Mouse (Mus musculus) limb, embryonic 12.5 days (tissue): ENCODE measurements around the gene Bet1l. TPM values are rescaled to one million over a fixed set of nuclear protein-coding genes. Genes with fewer than 3 reads are reported as not detected.
"Not testable (repeated sequence)": the region's sequence is repeated elsewhere in the genome, so short reads cannot be mapped to it uniquely, and the experiment has no call there.

Source experiments
- ATAC-seq: fragments of 200-750 bp; cut with Nextera tagmentation; 2 replicates; pipeline ENCODE4 v1.8.0; 2017; ENCODE audit warnings: low read depth, moderate TSS enrichment; ENCODE audit not compliant: insufficient number of reproducible peaks, insufficient read depth, low FRiP score, low TSS enrichment
- H3K27ac ChIP-seq: fragments of 300-500 bp; sonication (generic); 2 replicates; pipeline ENCODE4 v1.5.1; 2016; ENCODE audit warnings: mild to moderate bottlenecking, moderate library complexity
- H3K27me3 ChIP-seq: fragments of 300-500 bp; sonication (generic); 2 replicates; pipeline ENCODE4 v1.6.1; 2016; ENCODE audit warnings: mild to moderate bottlenecking, moderate library complexity
- H3K36me3 ChIP-seq: fragments of 300-500 bp; sonication (generic); 2 replicates; pipeline ENCODE4 v1.6.1; 2016; ENCODE audit warnings: mild to moderate bottlenecking, moderate library complexity
- H3K4me1 ChIP-seq: fragments of 300-500 bp; sonication (generic); replicated peaks from 2 replicates; pipeline ENCODE4 v1.6.1; 2016
- H3K4me2 ChIP-seq: fragments of 300-500 bp; sonication (generic); 2 replicates; pipeline ENCODE4 v1.6.1; 2016; ENCODE audit warnings: mild to moderate bottlenecking, moderate library complexity
- H3K4me3 ChIP-seq: fragments of 300-500 bp; sonication (generic); replicated peaks from 2 replicates; pipeline ENCODE4 v1.5.1; 2016; ENCODE audit warnings: mild to moderate bottlenecking
- H3K9ac ChIP-seq: fragments of 300-500 bp; sonication (generic); replicated peaks from 2 replicates; pipeline ENCODE4 v1.6.1; 2016; ENCODE audit warnings: mild to moderate bottlenecking, moderate library complexity
- H3K9me3 ChIP-seq: fragments of 300-500 bp; sonication (generic); 2 replicates; pipeline ENCODE4 v1.6.1; 2016; ENCODE audit warnings: mild to moderate bottlenecking, moderate library complexity
- WGBS: fragments of 180-500 bp; shearing (Covaris S2); methylation state at CpG from one replicate; pipeline ENCODE4 v1.1.7; 2016; 5-methylcytosine and 5-hydroxymethylcytosine counted together
- polyA plus RNA-seq: library from polyadenylated mRNA; unstranded; fragments of >200 nt; fragmentation: Nextera tagmentation; extraction: Ambion mirVana; gene quantifications from 2 replicates; pipeline ENCODE4 v1.2.1, GENCODE M21; 2016

Gene Bet1l
- polyA plus RNA-seq, result 38.3 and 38.9 TPM in 2 replicates

DNA sequence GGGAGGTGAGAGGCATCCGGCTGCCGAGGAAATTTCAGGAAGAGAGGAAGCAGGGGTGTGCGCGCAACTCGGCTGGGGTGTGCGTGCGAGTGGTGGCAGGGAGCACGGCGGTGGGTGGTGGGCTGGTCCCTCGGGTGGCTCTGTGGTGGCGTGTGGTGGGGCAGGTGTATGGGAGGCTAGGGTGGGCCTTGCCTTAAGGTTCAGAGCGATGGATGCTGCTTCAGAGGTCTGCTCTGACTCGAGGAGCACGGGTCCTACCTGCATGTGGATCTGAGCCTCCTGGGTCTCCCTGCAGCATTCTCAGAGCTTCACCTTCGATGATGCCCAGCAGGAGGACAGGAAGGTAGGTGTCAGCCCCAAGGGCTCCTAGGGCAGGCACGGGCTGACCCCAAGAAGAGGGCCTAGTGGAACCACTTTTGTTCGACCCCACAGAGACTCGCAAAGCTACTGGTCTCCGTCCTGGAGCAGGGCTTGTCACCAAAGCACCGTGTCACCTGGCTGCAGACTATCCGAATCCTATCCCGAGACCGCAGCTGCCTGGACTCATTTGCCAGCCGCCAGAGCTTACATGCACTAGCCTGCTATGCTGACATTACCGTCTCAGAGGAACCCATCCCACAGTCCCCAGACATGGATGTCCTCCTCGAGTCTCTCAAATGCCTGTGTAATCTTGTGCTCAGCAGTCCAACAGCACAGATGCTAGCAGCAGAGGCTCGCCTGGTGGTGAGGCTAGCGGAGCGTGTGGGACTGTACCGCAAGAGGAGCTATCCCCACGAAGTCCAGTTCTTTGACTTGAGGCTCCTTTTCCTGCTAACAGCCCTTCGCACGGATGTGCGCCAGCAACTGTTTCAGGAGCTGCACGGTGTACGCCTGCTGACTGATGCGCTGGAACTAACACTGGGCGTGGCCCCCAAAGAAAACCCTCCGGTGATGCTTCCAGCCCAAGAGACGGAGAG lies at the start of gene Bet1l:
Gene Bet1l (minus strand): TSS at position 28 of the 956 bp plus-strand sequence.
- peak within 1 kb of the TSS; percentile 90 for H3K9ac ChIP-seq
- peak; percentile 38 for ATAC-seq
- H3K9me3 ChIP-seq, result no peaks in the 10 kb centered on the region
- peaks cover 66% of the 10 kb centered on the region for H3K36me3 ChIP-seq
- peak within 1 kb of the TSS; percentile 82 for H3K27ac ChIP-seq
- WGBS, result 40% methylated on average over 40 of the region's 40 CpGs
- H3K27me3 ChIP-seq, result no peaks in the 10 kb centered on the region
- H3K4me3 ChIP-seq, result peak within 1 kb of the TSS; percentile 75
- H3K4me2 ChIP-seq, result peak within 1 kb of the TSS; percentile 100
- peaks cover 25% of the 10 kb centered on the region for H3K4me1 ChIP-seq

DNA sequence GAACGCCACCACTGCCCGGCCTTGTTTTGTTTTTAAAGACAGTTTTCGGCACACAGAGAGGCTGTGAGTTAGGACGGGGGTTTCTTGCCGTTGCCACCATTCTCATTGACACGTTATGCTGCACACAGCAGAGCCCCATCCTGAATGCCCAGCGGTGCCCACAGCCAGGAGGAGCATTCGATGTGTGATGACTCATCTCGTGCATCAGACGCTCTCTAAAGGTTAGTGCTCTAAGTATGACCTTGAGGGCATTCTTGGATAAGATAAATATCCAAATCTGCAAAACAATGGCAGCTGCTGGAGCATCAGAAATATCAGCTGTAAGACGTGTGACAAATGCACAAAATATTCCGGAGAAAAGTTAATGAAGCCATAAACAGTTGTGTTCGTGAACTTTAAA lies 49.8 kb upstream of the Bet1l start:
- Histone ChIP-seq H3K9ac (no peak overlapping the region), H3K9me3 (no peaks in the 10 kb centered on the region), H3K4me3 (no peak overlapping the region), H3K27me3 (no peaks in the 10 kb centered on the region), H3K4me1 (peaks cover 9% of the 10 kb centered on the region; the same call in 1 of the 2 replicates), H3K36me3 (no peaks in the 10 kb centered on the region), H3K4me2 (no peak overlapping the region), H3K27ac (no peak overlapping the region)
- no peak for ATAC-seq
- WGBS, result 85% methylated on average over 13 of the region's 13 CpGs

DNA sequence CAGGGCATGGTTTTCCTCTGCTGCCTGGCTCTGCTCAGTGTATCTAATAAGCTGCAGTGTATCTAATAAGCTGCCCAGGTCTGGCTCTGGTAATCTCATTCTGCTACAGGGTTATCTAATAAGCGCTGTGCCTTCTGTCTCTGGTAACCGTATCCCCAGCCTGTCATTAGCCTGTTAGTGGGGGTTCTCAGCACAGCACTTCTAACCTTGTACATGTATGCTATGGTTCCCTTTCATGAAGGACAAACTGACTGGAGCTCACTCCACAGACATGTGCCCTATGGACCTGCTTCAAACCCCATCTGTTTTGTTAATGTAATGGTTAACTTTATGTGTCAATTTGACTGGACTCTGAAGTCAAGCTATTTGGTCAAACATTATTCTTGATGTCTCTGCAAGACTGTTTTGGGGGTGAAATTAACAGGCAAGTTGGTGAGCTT lies 48.3 kb upstream of the Bet1l start:
- Histone ChIP-seq H3K9ac (no peak overlapping the region), H3K27me3 (no peaks in the 10 kb centered on the region), H3K4me1 (peaks cover 9% of the 10 kb centered on the region; the same call in 1 of the 2 replicates), H3K36me3 (no peaks in the 10 kb centered on the region), H3K4me3 (no peak overlapping the region), H3K27ac (no peak overlapping the region), H3K4me2 (no peak overlapping the region), H3K9me3 (no peaks in the 10 kb centered on the region)
- ATAC-seq, result no peak
- 75% methylated on average over 2 of the region's 2 CpGs for WGBS

DNA sequence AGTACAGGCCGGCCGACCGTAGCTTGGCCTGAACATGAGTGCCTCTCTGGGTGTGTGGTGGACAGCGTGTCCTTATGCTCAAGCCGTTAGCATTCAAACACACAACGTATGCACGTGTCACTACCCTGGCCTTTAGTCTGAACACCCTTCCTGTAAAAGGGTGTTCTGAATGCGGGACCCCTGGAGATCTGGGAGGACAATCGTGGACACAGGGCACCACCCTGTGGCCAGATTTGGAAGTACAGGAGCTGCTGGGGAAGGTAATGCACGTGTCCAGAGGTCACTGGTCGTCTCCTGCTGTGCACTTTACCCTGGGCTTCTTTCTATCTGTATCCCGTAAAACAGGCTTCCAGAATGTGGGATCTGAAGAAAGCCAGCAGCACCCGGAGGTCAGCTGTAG lies 45.8 kb upstream of the Bet1l start:
- 25% methylated on average over 13 of the region's 13 CpGs for WGBS
- Histone ChIP-seq H3K27ac (no peak overlapping the region), H3K4me1 (peaks cover 3% of the 10 kb centered on the region; the same call in 1 of the 2 replicates), H3K4me2 (no peak overlapping the region), H3K4me3 (no peak overlapping the region), H3K36me3 (peaks cover 12% of the 10 kb centered on the region), H3K9me3 (no peaks in the 10 kb centered on the region), H3K27me3 (no peaks in the 10 kb centered on the region), H3K9ac (no peak overlapping the region)
- peak; percentile 67; the same call in 1 of the 2 replicates for ATAC-seq

DNA sequence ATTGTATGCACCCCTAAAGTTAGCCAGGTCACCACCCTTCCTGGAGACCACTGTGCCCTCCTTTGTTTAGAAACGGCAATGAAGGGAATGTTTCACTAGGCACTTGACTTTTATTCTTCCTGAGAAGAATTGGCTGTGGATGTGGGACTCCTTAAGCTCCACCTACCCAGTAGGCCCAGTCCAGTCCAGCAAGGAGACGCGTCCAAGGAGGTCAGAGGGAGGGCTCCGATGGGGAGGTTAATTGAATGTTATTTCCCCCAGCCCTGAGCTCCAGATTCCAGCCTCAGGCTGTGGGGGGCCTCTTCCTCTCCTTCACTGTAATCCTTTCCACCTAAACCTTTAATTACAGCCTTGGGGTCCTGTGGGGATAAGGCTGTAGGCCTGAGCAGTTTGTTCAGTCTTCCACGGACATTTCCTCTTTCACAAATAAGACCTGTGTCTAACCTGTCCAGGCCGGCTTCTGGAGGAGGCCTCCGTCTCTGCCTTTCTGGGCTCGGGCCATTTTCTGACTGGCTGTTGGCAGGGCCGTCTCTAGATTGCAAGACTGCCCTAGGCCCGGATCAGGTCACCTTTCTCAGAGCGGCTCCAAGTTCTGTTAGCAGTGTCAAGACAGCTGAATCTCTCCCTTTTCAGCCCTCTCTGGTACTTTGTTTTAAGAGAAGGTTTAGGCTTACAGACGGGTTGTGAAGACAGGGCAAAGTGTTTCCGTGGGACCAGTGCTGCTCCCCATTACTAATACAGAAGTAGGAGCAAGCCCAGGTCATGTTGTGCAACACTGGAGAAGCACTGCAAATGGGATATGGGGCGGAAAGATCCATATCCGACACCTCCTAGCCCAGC lies 44.9 kb upstream of the Bet1l start:
- Histone ChIP-seq H3K4me1 (peaks cover 3% of the 10 kb centered on the region; the same call in 1 of the 2 replicates), H3K4me2 (no peak overlapping the region), H3K4me3 (no peak overlapping the region), H3K36me3 (peaks cover 21% of the 10 kb centered on the region), H3K9ac (peak overlapping the region; percentile 14; the same call in 1 of the 2 replicates), H3K27me3 (no peaks in the 10 kb centered on the region), H3K9me3 (no peaks in the 10 kb centered on the region), H3K27ac (peak overlapping the region; percentile 18; the same call in 1 of the 2 replicates)
- ATAC-seq, result no peak
- 67% methylated on average over 15 of the region's 15 CpGs for WGBS

DNA sequence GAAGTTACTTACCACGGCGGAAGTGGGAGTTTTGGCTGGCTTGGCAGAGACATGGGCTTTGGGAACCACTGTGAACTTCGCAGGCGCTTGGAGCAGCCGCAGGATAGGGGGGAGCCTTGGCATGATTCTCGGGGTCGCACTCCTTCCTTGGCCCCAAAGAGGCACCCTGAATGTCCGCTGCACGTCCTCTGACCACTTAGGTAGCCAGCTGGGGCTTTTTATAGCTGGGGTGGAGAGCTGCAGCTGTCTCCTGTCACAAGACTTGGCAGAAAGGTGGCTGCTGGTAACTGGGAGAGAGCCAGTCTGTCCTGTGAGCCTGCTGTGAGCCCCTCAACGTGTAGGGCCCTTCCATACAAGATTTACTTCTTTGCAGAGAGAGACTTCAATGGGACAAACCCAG lies 42.8 kb upstream of the Bet1l start, which contains the start of gene Cox8b:
Gene Cox8b (minus strand): TSS at position 227 of the 400 bp plus-strand sequence.
- Histone ChIP-seq H3K27me3 (no peaks in the 10 kb centered on the region), H3K4me3 (no peak within 1 kb of the TSS), H3K9me3 (no peaks in the 10 kb centered on the region), H3K4me1 (peaks cover 3% of the 10 kb centered on the region; the same call in 1 of the 2 replicates), H3K4me2 (no peak within 1 kb of the TSS), H3K9ac (peak within 1 kb of the TSS; percentile 23; the same call in 1 of the 2 replicates), H3K27ac (no peak within 1 kb of the TSS), H3K36me3 (peaks cover 41% of the 10 kb centered on the region)
- 73% methylated on average over 10 of the region's 10 CpGs for WGBS
- no peak for ATAC-seq

DNA sequence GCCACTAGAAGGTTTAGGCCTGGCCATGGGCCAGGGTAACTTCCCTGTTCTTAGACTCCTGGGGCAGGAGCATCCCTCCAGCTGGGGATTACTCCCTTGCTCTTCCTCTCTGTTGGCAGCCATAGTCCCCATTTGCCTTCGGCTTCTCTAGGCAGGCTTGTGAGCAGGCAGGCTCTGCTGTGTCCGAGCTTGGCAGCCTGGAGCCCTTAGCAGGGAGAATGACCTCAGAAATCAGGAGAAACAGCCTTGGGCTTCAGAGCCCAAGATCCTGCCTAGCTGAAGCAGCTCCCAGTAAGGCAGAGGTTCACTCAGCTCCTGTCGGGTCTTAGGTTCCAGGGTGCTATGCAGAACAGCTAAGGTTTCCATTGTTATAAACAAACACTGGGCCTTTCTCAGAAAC lies 41.7 kb upstream of the Bet1l start:
- Histone ChIP-seq H3K9ac (no peak overlapping the region; the same call in 1 of the 2 replicates), H3K4me1 (peaks cover 3% of the 10 kb centered on the region; the same call in 1 of the 2 replicates), H3K9me3 (no peaks in the 10 kb centered on the region), H3K36me3 (peaks cover 50% of the 10 kb centered on the region), H3K4me3 (no peak overlapping the region), H3K27me3 (no peaks in the 10 kb centered on the region), H3K4me2 (no peak overlapping the region), H3K27ac (no peak overlapping the region)
- ATAC-seq, result no peak
- 81% methylated on average over 3 of the region's 3 CpGs for WGBS

DNA sequence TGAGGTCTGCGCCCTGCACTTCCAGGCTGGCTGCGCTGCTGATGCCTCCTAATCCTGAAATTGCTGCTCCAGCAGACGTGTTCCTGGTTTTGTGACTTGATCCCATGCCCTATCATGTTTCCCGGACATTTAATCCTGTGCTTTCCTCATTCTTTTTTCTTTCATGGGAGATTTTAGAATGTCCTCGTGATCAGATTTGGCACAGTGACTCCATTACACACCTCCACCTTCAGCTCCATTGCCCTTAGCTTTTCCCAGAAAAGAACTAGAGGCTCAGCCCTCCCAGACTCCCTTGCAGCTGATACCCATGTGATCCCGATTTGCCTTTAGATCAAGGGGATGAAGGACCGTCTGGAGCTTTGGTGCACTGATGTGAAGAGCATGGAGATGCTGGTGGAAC lies 40.5 kb upstream of the Bet1l start:
- no peak overlapping the region for H3K27ac ChIP-seq
- H3K4me3 ChIP-seq, result no peak overlapping the region
- no peak overlapping the region for H3K9ac ChIP-seq
- peaks cover 63% of the 10 kb centered on the region for H3K36me3 ChIP-seq
- no peaks in the 10 kb centered on the region for H3K27me3 ChIP-seq
- H3K9me3 ChIP-seq, result no peaks in the 10 kb centered on the region
- no peak overlapping the region for H3K4me2 ChIP-seq
- no peaks in the 10 kb centered on the region; the same call in 1 of the 2 replicates for H3K4me1 ChIP-seq
- no peak for ATAC-seq
- 84% methylated on average over 7 of the region's 7 CpGs for WGBS

DNA sequence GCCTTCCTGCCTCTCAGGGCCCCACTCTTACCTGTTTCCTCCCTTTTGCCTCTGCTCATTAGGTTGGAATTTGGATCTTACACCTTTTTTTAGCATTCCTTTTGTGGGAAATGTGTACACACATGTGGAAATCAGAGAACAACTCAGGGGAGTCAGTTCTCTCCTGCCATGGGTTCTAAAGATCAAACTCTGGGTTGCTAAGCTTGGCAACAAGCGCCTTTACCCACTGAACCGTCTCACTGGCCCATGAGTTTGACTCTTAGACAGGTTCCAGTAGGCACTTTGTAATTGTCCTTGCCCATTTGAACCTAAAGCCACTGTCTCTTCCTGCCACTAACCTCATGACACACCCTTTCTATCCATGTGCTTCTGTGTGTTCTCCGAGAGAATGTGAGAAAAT lies 37.2 kb upstream of the Bet1l start:
- H3K4me1 ChIP-seq, result no peaks in the 10 kb centered on the region
- H3K9me3 ChIP-seq, result no peaks in the 10 kb centered on the region
- H3K4me3 ChIP-seq, result no peak overlapping the region
- WGBS, result 96% methylated on average over 3 of the region's 3 CpGs
- H3K36me3 ChIP-seq, result peaks cover 82% of the 10 kb centered on the region
- no peaks in the 10 kb centered on the region for H3K27me3 ChIP-seq
- H3K27ac ChIP-seq, result no peak overlapping the region
- ATAC-seq, result no peak
- no peak overlapping the region for H3K9ac ChIP-seq
- H3K4me2 ChIP-seq, result no peak overlapping the region

DNA sequence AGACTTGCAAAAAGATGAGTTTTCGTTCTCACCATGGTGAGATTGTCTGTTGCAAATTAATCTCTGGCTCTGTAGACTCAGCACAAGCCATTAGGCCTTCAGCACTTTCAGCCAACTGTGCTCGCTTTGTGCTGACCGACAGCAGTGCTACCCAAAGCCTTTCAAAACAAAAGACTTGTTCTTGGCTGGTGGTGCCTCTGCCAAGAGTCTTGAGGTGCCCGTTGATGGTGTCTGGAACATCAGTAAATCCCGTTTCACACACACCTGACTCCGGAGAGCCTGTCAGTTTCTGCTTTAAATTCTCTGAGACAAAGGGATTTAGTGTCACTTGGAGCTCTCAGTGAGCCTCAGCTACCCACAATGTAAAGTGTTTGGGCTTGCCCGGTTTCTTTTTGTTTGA lies 36.7 kb upstream of the Bet1l start:
- Histone ChIP-seq H3K36me3 (peaks cover 85% of the 10 kb centered on the region), H3K4me2 (no peak overlapping the region), H3K4me1 (no peaks in the 10 kb centered on the region), H3K4me3 (no peak overlapping the region), H3K9ac (no peak overlapping the region), H3K9me3 (no peaks in the 10 kb centered on the region), H3K27ac (no peak overlapping the region), H3K27me3 (no peaks in the 10 kb centered on the region)
- ATAC-seq, result no peak
- WGBS, result 90% methylated on average over 7 of the region's 7 CpGs

DNA sequence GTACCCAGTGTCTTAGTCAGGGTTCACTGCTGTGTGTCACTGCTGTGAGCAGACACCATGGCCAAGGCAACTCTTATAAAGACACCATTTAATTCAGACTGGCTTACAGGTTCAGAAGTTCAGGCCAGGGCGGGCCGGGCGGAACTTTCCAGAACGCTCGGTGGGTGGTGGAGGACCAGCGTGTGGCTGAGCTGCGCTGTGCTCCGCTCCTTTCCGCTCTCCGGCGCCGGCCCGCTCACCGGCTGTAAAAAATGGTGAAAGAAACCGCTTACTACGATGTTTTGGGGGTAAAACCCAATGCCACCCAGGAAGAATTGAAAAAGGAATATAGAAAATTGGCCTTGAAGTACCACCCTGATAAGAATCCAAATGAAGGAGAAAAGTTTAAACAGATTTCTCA lies 33.3 kb upstream of the Bet1l start:
- not testable (repeated sequence) for H3K4me1 ChIP-seq, H3K27me3 ChIP-seq, H3K27ac ChIP-seq, H3K4me2 ChIP-seq, H3K4me3 ChIP-seq, ATAC-seq, H3K9me3 ChIP-seq, H3K9ac ChIP-seq
- WGBS, result 96% methylated on average over 16 of the region's 16 CpGs
- peaks cover 83% of the 10 kb centered on the region for H3K36me3 ChIP-seq
